ENCODE assay signal across 16 mouse cellular contexts in the genomic region with DNA sequence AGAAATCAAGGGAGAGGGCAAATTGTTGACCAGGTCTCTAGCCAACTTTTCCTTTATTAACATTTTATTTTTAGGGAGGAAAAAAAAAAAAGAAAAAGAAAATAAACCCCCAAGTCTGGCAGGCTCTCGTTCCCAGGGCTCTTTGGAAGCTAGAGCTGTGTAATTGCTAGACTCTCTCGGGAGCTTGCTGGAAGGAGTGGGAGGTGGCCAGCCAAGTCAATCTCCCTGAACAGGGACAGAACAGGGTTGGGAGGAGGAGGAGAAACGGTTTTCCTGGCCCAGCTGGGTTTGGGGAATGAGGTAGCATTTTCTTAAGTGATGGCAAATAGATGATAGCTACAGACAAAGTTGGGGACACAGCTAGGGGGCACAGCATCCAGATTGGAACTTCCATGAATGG. TPM values are rescaled to one million over a fixed set of nuclear protein-coding genes. Genes with fewer than 3 reads are reported as not detected.
DNase-seq lines count a peak whose midpoint lies in the region; ATAC-seq and TF ChIP-seq lines count a peak whose summit lies in the region.
"Had no signal": no experiment of that assay in that cellular context is flagged by ENCODE, and none has a peak within 500 bp of the region (broad histone marks: within the 10 kb centered on the region; RNA-seq: fewer than 3 reads in every experiment).

No protein-coding gene starts in this region.

- WGBS in kidney, postnatal 0 days: 4% methylated on average over 3 of the region's 3 CpGs
- WGBS in midbrain, embryonic 14.5 days: 27% methylated on average over 3 of the region's 3 CpGs

- intact Hi-C loops in gastrocnemius, postnatal 14 days (cut with DNase I; ENCODE audit: low total_unique reads): no loop called here
- intact Hi-C loops in heart, postnatal 25 days (cut with DNase I): no loop called here

- no peak for TF ChIP-seq CTCF in kidney, postnatal 0 days (IDR thresholded peaks at IDR 0.05; ENCODE audit: low read depth)

- H3K27me3 ChIP-seq in kidney, postnatal 0 days (ENCODE audit: insufficient read depth, low read length): no peaks in the 10 kb centered on the region
- H3K27me3 ChIP-seq in midbrain, embryonic 14.5 days (ENCODE audit: control insufficient read depth, insufficient read depth, low read length): no peaks in the 10 kb centered on the region
- H3K27me3 ChIP-seq: embryonic facial prominence, embryonic 13.5 days; hindbrain, embryonic 12.5 days; liver, embryonic 13.5 days had no signal

- H3K27ac ChIP-seq in kidney, postnatal 0 days: no peak overlapping the region
- H3K27ac ChIP-seq in midbrain, embryonic 14.5 days (replicated peaks; ENCODE audit: low read depth, low read length): no peak overlapping the region
- H3K27ac ChIP-seq: embryonic facial prominence, embryonic 13.5 days; hindbrain, embryonic 12.5 days; liver, embryonic 13.5 days had no signal

- H3K36me3 ChIP-seq in kidney, postnatal 0 days (ENCODE audit: insufficient read depth, low read length): no peaks in the 10 kb centered on the region
- no peaks in the 10 kb centered on the region for H3K36me3 ChIP-seq in midbrain, embryonic 14.5 days (ENCODE audit: control insufficient read depth, insufficient read depth, low read length)
- H3K36me3 ChIP-seq: embryonic facial prominence, embryonic 13.5 days; hindbrain, embryonic 12.5 days; liver, embryonic 13.5 days had no signal

- H3K9me3 ChIP-seq in kidney, postnatal 0 days (replicated peaks; ENCODE audit: low read length): no peaks in the 10 kb centered on the region
- H3K9me3 ChIP-seq in midbrain, embryonic 14.5 days (ENCODE audit: control insufficient read depth, low read length): no peaks in the 10 kb centered on the region
- H3K9me3 ChIP-seq: embryonic facial prominence, embryonic 13.5 days; hindbrain, embryonic 12.5 days; liver, embryonic 13.5 days; megakaryocyte, embryonic 14.5 days had no signal

- no peak for ATAC-seq in kidney, postnatal 0 days (replicated peaks; ENCODE audit: low FRiP score, low read depth)
- no peak for ATAC-seq in midbrain, embryonic 14.5 days (ENCODE audit: low FRiP score, low TSS enrichment)
- ATAC-seq: forebrain, postnatal 0 days; lung, postnatal 0 days had no signal

- H3K4me1 ChIP-seq in kidney, postnatal 0 days (replicated peaks; ENCODE audit: insufficient read depth, low read length): no peaks in the 10 kb centered on the region
- no peaks in the 10 kb centered on the region for H3K4me1 ChIP-seq in midbrain, embryonic 14.5 days (ENCODE audit: control insufficient read depth, insufficient read depth, low read length)
- H3K4me1 ChIP-seq: embryonic facial prominence, embryonic 13.5 days; hindbrain, embryonic 12.5 days; liver, embryonic 13.5 days had no signal

- DNase-seq in kidney, postnatal 0 days (ENCODE audit: low spot score): peak; percentile 42
- DNase-seq in kidney, postnatal 36 days: no peak
- DNase-seq in gastrocnemius, adult 18-20 months (ENCODE audit: low spot score): peak; percentile 75
- DNase-seq in gastrocnemius, postnatal 14 days: peak; percentile 64
- DNase-seq in heart, postnatal 25 days (ENCODE audit: low spot score): peak; percentile 64
- no peak for DNase-seq in right cerebral cortex, adult 18-20 months
- no peak for DNase-seq in midbrain, embryonic 14.5 days
- DNase-seq: cerebellum, adult 9-10 months; forebrain, postnatal 0 days; liver, embryonic 13.5 days; right cerebral cortex, postnatal 25 days; thymus, postnatal 4 days had no signal

- no peak overlapping the region for H3K4me2 ChIP-seq in kidney, postnatal 0 days (ENCODE audit: low read length)
- H3K4me2 ChIP-seq in midbrain, embryonic 14.5 days (ENCODE audit: low read length): no peak overlapping the region
- H3K4me2 ChIP-seq: embryonic facial prominence, embryonic 13.5 days; hindbrain, embryonic 12.5 days; liver, embryonic 13.5 days had no signal

- H3K9ac ChIP-seq in kidney, postnatal 0 days (ENCODE audit: low read depth, low read length): no peak overlapping the region
- no peak overlapping the region for H3K9ac ChIP-seq in midbrain, embryonic 14.5 days (replicated peaks; ENCODE audit: low read length)
- H3K9ac ChIP-seq: embryonic facial prominence, embryonic 13.5 days; forebrain, postnatal 0 days; hindbrain, embryonic 12.5 days; liver, embryonic 13.5 days had no signal

- no peak overlapping the region for H3K4me3 ChIP-seq in kidney, postnatal 0 days (replicated peaks; ENCODE audit: low read depth, low read length)
- no peak overlapping the region for H3K4me3 ChIP-seq in midbrain, embryonic 14.5 days (replicated peaks; ENCODE audit: low read depth, low read length)
- H3K4me3 ChIP-seq: embryonic facial prominence, embryonic 13.5 days; hindbrain, embryonic 12.5 days; liver, embryonic 13.5 days; megakaryocyte, embryonic 14.5 days had no signal

RNA-seq across cellular contexts. Expression of a gene that starts 29.3 kb away (rescaled TPM):
- polyA plus RNA-seq in kidney, postnatal 0 days (2015; fragmentation: Nextera tagmentation; extraction: Ambion mirVana): 4.9 and 5.8 TPM in 2 replicates
- total RNA-seq in gastrocnemius, adult 18-20 months (2021): 1 to 10 TPM; 1.2 to 2.0 TPM
- 1 to 10 TPM; 3.5 to 4.0 TPM for total RNA-seq in gastrocnemius, postnatal 14 days (2021)
- 1 to 10 TPM; 4.3 to 4.9 TPM for total RNA-seq in heart, postnatal 25 days (2021)
- polyA plus RNA-seq in midbrain, embryonic 14.5 days (2014; fragmentation: Nextera tagmentation; extraction: Ambion mirVana): 1.00 and 3.1 TPM in 2 replicates

RNA-seq across cellular contexts. Expression of a gene that starts 43.5 kb away (rescaled TPM):
- 340 and 372 TPM in 2 replicates for polyA plus RNA-seq in kidney, postnatal 0 days (2015; fragmentation: Nextera tagmentation; extraction: Ambion mirVana)
- 100 to 1,000 TPM in 1 of 2 experiments, 10 to 100 TPM in 1; 96.1 to 120 TPM for total RNA-seq in gastrocnemius, adult 18-20 months (2021)
- 100 to 1,000 TPM; 172 to 199 TPM for total RNA-seq in gastrocnemius, postnatal 14 days (2021)
- 100 to 1,000 TPM; 330 to 341 TPM for total RNA-seq in heart, postnatal 25 days (2021)
- 494 and 582 TPM in 2 replicates for polyA plus RNA-seq in midbrain, embryonic 14.5 days (2014; fragmentation: Nextera tagmentation; extraction: Ambion mirVana)

Comparison
In these comparisons a context has a peak if more than half of its experiments do, and no peak if none do; other contexts are left out.
1. DNase-seq: peak in kidney, postnatal 0 days (single experiment), gastrocnemius, adult 18-20 months (single experiment), gastrocnemius, postnatal 14 days (single experiment) and heart, postnatal 25 days (single experiment); none in kidney, postnatal 36 days (0 of 2), right cerebral cortex, adult 18-20 months (single experiment) and midbrain, embryonic 14.5 days (single experiment).